Mouse (Mus musculus) ES-Bruce4 (cell line): Measurements from ENCODE around the gene Slc7a7. TPM values are rescaled to one million over a fixed set of nuclear protein-coding genes. Genes with fewer than 3 reads are reported as not detected.

Experiments
- H3K27ac ChIP-seq: 2 replicates; pipeline ENCODE4 v1.5.1; 2012; ENCODE audit warnings: low read length, inconsistent platforms; ENCODE audit not compliant: insufficient read depth
- H3K27me3 ChIP-seq: 2 replicates; pipeline ENCODE4 v1.6.1; 2012; ENCODE audit warnings: mild to moderate bottlenecking, low read length, inconsistent platforms; ENCODE audit not compliant: control insufficient read depth, poor library complexity, insufficient read depth, severe bottlenecking
- H3K36me3 ChIP-seq: 2 replicates; pipeline ENCODE4 v1.6.1; 2012; ENCODE audit warnings: inconsistent platforms, mild to moderate bottlenecking, low read length, moderate library complexity; ENCODE audit not compliant: control insufficient read depth, poor library complexity, insufficient read depth, severe bottlenecking
- H3K4me1 ChIP-seq: one replicate; pipeline ENCODE4 v1.8.1; 2011; ENCODE audit warnings: low read length; ENCODE audit not compliant: control insufficient read depth, insufficient read depth
- H3K4me3 ChIP-seq: 2 replicates; pipeline ENCODE4 v1.5.1; 2011; ENCODE audit warnings: low read depth, mild to moderate bottlenecking, low read length
- H3K9ac ChIP-seq: 2 replicates; pipeline ENCODE4 v1.6.1; 2012; ENCODE audit warnings: low read depth, mild to moderate bottlenecking, inconsistent platforms; ENCODE audit not compliant: poor library complexity, severe bottlenecking
- H3K9me3 ChIP-seq: replicated peaks from 2 replicates; pipeline ENCODE4 v1.6.1; 2012; ENCODE audit warnings: mild to moderate bottlenecking, low read length, inconsistent platforms; ENCODE audit not compliant: control insufficient read depth, poor library complexity, insufficient read depth, severe bottlenecking
- CTCF ChIP-seq: IDR thresholded peaks from one replicate; pipeline ENCODE4 v1.8.1; 2011; ENCODE audit warnings: low read depth, low read length
- EP300 ChIP-seq: IDR thresholded peaks from 2 replicates; pipeline ENCODE4 v1.6.1; 2011; ENCODE audit warnings: low read depth, low read length; ENCODE audit not compliant: insufficient read depth
- POLR2A ChIP-seq: IDR thresholded peaks from one replicate; pipeline ENCODE4 v1.8.1; 2011; ENCODE audit warnings: low read length; ENCODE audit not compliant: insufficient read depth
- polyA plus RNA-seq: library from polyadenylated mRNA; stranded (reverse); fragments of >200 nt; gene quantifications from 2 replicates; pipeline ENCODE4 v1.2.4, GENCODE M21; 2011; ENCODE audit warnings: low read depth; ENCODE audit not compliant: missing spikeins, insufficient read depth, insufficient read length

The Slc7a7 gene
- polyA plus RNA-seq, 1 experiment = 46.6 TPM

GRCm38 (mm10) chr14:54380616-54381015, 37.0 kb downstream of the Slc7a7 start:
- H3K27ac ChIP-seq = no peak overlapping the region
- H3K4me3 ChIP-seq = no peak overlapping the region
- H3K9ac ChIP-seq = no peak overlapping the region
- H3K4me1 ChIP-seq = peaks cover 11% of the 10 kb centered on the region
- no peaks in the 10 kb centered on the region for H3K27me3 ChIP-seq
- H3K9me3 ChIP-seq = no peaks in the 10 kb centered on the region
- peaks cover 8% of the 10 kb centered on the region for H3K36me3 ChIP-seq
- TF ChIP-seq CTCF (no peak), EP300 (no peak), POLR2A (no peak)

GRCm38 (mm10) chr14:54379571-54379970, 38.0 kb downstream of the Slc7a7 start:
- TF ChIP-seq CTCF (no peak), EP300 (no peak), POLR2A (no peak)
- H3K27me3 ChIP-seq = no peaks in the 10 kb centered on the region
- no peak overlapping the region for H3K27ac ChIP-seq
- peaks cover 10% of the 10 kb centered on the region for H3K4me1 ChIP-seq
- peaks cover 13% of the 10 kb centered on the region for H3K36me3 ChIP-seq
- H3K4me3 ChIP-seq = no peak overlapping the region
- no peaks in the 10 kb centered on the region for H3K9me3 ChIP-seq
- H3K9ac ChIP-seq = no peak overlapping the region

GRCm38 (mm10) chr14:54377166-54377565, 40.4 kb downstream of the Slc7a7 start:
- H3K27ac ChIP-seq = no peak overlapping the region
- no peak overlapping the region for H3K9ac ChIP-seq
- TF ChIP-seq EP300 = no peak
- no peak for TF ChIP-seq POLR2A
- no peak for TF ChIP-seq CTCF

GRCm38 (mm10) chr14:54375916-54376315, 41.7 kb downstream of the Slc7a7 start:
- Histone ChIP-seq H3K9me3 (peaks cover 14% of the 10 kb centered on the region), H3K36me3 (peaks cover 42% of the 10 kb centered on the region), H3K9ac (no peak overlapping the region), H3K4me1 (no peaks in the 10 kb centered on the region), H3K27ac (no peak overlapping the region), H3K4me3 (no peak overlapping the region), H3K27me3 (no peaks in the 10 kb centered on the region)
- peak; percentile 43 for TF ChIP-seq CTCF
- no peak for TF ChIP-seq EP300
- TF ChIP-seq POLR2A = no peak

More at GRCm38 (mm10) chr14:54377166-54377565, 40.4 kb downstream of the Slc7a7 start:
- peaks cover 5% of the 10 kb centered on the region for H3K9me3 ChIP-seq
- no peak overlapping the region for H3K4me3 ChIP-seq
- H3K4me1 ChIP-seq = peaks cover 5% of the 10 kb centered on the region
- peaks cover 33% of the 10 kb centered on the region for H3K36me3 ChIP-seq
- no peaks in the 10 kb centered on the region for H3K27me3 ChIP-seq

GRCm38 (mm10) chr14:54372923-54373322, 44.7 kb downstream of the Slc7a7 start:
- Histone ChIP-seq H3K27ac (no peak overlapping the region), H3K27me3 (no peaks in the 10 kb centered on the region), H3K9ac (no peak overlapping the region), H3K9me3 (peaks cover 14% of the 10 kb centered on the region), H3K4me1 (no peaks in the 10 kb centered on the region), H3K4me3 (no peak overlapping the region), H3K36me3 (peaks cover 60% of the 10 kb centered on the region)
- TF ChIP-seq POLR2A = no peak
- TF ChIP-seq EP300 = no peak
- TF ChIP-seq CTCF = no peak

- no peaks in the 10 kb centered on the region for H3K27me3 ChIP-seq
- H3K36me3 ChIP-seq = peaks cover 73% of the 10 kb centered on the region
- H3K27ac ChIP-seq = no peak overlapping the region; the same call in 1 of the 2 replicates
- H3K9me3 ChIP-seq = peaks cover 14% of the 10 kb centered on the region
- no peak overlapping the region for H3K4me3 ChIP-seq
- no peak for TF ChIP-seq EP300
- no peak for TF ChIP-seq CTCF
- TF ChIP-seq POLR2A = no peak
- no peaks in the 10 kb centered on the region for H3K4me1 ChIP-seq
- H3K9ac ChIP-seq = no peak overlapping the region
Observed at GRCm38 (mm10) chr14:54371460-54371859, 46.1 kb downstream of the Slc7a7 start.
